Mouse (Mus musculus) lung, postnatal 0 days (tissue): Measurements from ENCODE around the gene Huwe1. TPM values are rescaled to one million over a fixed set of nuclear protein-coding genes. Genes with fewer than 3 reads are reported as not detected.
A peak's percentile ranks its signal among the peaks of the same experiment; 100 is the strongest.

Experiments
- ATAC-seq: fragments of 200-750 bp; cut with Nextera tagmentation; 2 replicates; pipeline ENCODE4 v1.8.0; 2017; ENCODE audit warnings: moderate library complexity
- DNase-seq: peaks from one replicate; pipeline ENCODE4 v3.0.0-alpha.2; 2016; ENCODE audit warnings: low spot score
- H3K27ac ChIP-seq: fragments of 300-500 bp; sonication (generic); 2 replicates; pipeline ENCODE4 v1.5.1; 2014; ENCODE audit warnings: antibody characterized with exemption, mild to moderate bottlenecking, low read length, mixed read lengths
- H3K27me3 ChIP-seq: fragments of 300-500 bp; sonication (generic); replicated peaks from 2 replicates; pipeline ENCODE4 v1.6.1; 2014; ENCODE audit warnings: low read length, mixed read lengths; ENCODE audit not compliant: insufficient read depth
- H3K36me3 ChIP-seq: fragments of 300-500 bp; sonication (generic); 2 replicates; pipeline ENCODE4 v1.6.1; 2014; ENCODE audit warnings: low read length, mixed read lengths; ENCODE audit not compliant: insufficient read depth
- H3K4me1 ChIP-seq: fragments of 300-500 bp; sonication (generic); 2 replicates; pipeline ENCODE4 v1.6.1; 2014; ENCODE audit warnings: antibody characterized with exemption, low read depth, low read length, mixed read lengths; ENCODE audit not compliant: insufficient read depth
- H3K4me2 ChIP-seq: fragments of 300-500 bp; sonication (generic); replicated peaks from 2 replicates; pipeline ENCODE4 v1.6.1; 2014; ENCODE audit warnings: low read depth, mild to moderate bottlenecking, low read length, moderate library complexity, mixed read lengths
- H3K4me3 ChIP-seq: fragments of 300-500 bp; sonication (generic); 2 replicates; pipeline ENCODE4 v1.5.1; 2014; ENCODE audit warnings: low read depth, low read length
- H3K9ac ChIP-seq: fragments of 300-500 bp; sonication (generic); replicated peaks from 2 replicates; pipeline ENCODE4 v1.6.1; 2014; ENCODE audit warnings: low read depth, mild to moderate bottlenecking
- H3K9me3 ChIP-seq: fragments of 300-500 bp; sonication (generic); 2 replicates; pipeline ENCODE4 v1.6.1; 2016; ENCODE audit warnings: low read length, mixed read lengths
- CTCF ChIP-seq: IDR thresholded peaks from 2 replicates; pipeline ENCODE4 v1.5.1; 2016; ENCODE audit warnings: antibody characterized with exemption, mild to moderate bottlenecking
- EP300 ChIP-seq: IDR thresholded peaks from 2 replicates; pipeline ENCODE4 v1.6.1; 2016; ENCODE audit warnings: antibody characterized with exemption, mild to moderate bottlenecking, control low read depth
- WGBS: fragments of 180-500 bp; shearing (Covaris S2); extraction: QIAGEN DNeasy Blood & Tissue Kit; methylation state at CpG from one replicate; pipeline ENCODE4 v1.1.7; 2014; 5-methylcytosine and 5-hydroxymethylcytosine counted together
- microRNA counts: library from miRNA; unstranded; fragments of <30 nt; microRNA quantifications from one replicate; lab custom pipeline; 2015
- microRNA-seq: library from miRNA; unstranded; fragments of <30 nt; microRNA quantifications from one replicate; pipeline ENCODE4, GENCODE M21; 2016
- polyA plus RNA-seq: library from polyadenylated mRNA; unstranded; fragments of >200 nt; fragmentation: Nextera tagmentation; extraction: Ambion mirVana; gene quantifications from 2 replicates; pipeline ENCODE4 v1.2.1, GENCODE M21; 2015

Gene Huwe1
- polyA plus RNA-seq, 1 experiment from 2014 or later = 16.4 TPM

GRCm38 (mm10) chrX:151938852-151939251 is 138.2 kb downstream of the Huwe1 start:
- no peak overlapping the region for H3K9ac ChIP-seq
- ATAC-seq = no peak
- H3K4me2 ChIP-seq = no peak overlapping the region
- H3K27me3 ChIP-seq = no peaks in the 10 kb centered on the region
- H3K36me3 ChIP-seq = no peaks in the 10 kb centered on the region
- H3K4me1 ChIP-seq = no peaks in the 10 kb centered on the region
- no peaks in the 10 kb centered on the region for H3K9me3 ChIP-seq
- WGBS = 60% methylated on average over 2 of the region's 2 CpGs
- TF ChIP-seq EP300 = no peak
- no peak for TF ChIP-seq CTCF
- no peak overlapping the region for H3K27ac ChIP-seq
- DNase-seq = no peak
- no peak overlapping the region for H3K4me3 ChIP-seq

GRCm38 (mm10) chrX:151946986-151947385 is 146.4 kb downstream of the Huwe1 start:
- no peaks in the 10 kb centered on the region for H3K27me3 ChIP-seq
- 13% methylated on average over 1 of the region's 1 CpGs for WGBS
- no peaks in the 10 kb centered on the region for H3K36me3 ChIP-seq
- TF ChIP-seq EP300 (no peak), CTCF (peak; percentile 63)
- ATAC-seq (0 out of 2 replicates have a peak, but pooled peaks have one; percentile 6), DNase-seq (peak; percentile 56)
- no peaks in the 10 kb centered on the region for H3K4me1 ChIP-seq
- no peaks in the 10 kb centered on the region for H3K9me3 ChIP-seq
- H3K27ac ChIP-seq = no peak overlapping the region
- H3K4me2 ChIP-seq = no peak overlapping the region
- no peak overlapping the region for H3K4me3 ChIP-seq
- H3K9ac ChIP-seq = no peak overlapping the region

- TF ChIP-seq EP300 (no peak), CTCF (no peak)
- Histone ChIP-seq H3K4me2 (no peak overlapping the region), H3K9me3 (no peaks in the 10 kb centered on the region), H3K4me3 (no peak overlapping the region), H3K9ac (no peak overlapping the region), H3K4me1 (no peaks in the 10 kb centered on the region), H3K27me3 (no peaks in the 10 kb centered on the region), H3K27ac (no peak overlapping the region), H3K36me3 (no peaks in the 10 kb centered on the region)
- ATAC-seq (no peak), DNase-seq (no peak)
- 60% methylated on average over 3 of the region's 3 CpGs for WGBS
These were observed 147.2 kb downstream of the Huwe1 start for GRCm38 (mm10) chrX:151947781-151948180.

GRCm38 (mm10) chrX:151950231-151950630 is 149.6 kb downstream of the Huwe1 start:
- Histone ChIP-seq H3K4me1 (no peaks in the 10 kb centered on the region), H3K4me2 (no peak overlapping the region), H3K27me3 (no peaks in the 10 kb centered on the region), H3K4me3 (no peak overlapping the region), H3K9ac (no peak overlapping the region), H3K9me3 (no peaks in the 10 kb centered on the region), H3K27ac (no peak overlapping the region), H3K36me3 (no peaks in the 10 kb centered on the region)
- ATAC-seq (no peak), DNase-seq (no peak)
- no peak for TF ChIP-seq CTCF
- no peak for TF ChIP-seq EP300
- WGBS = 38% methylated on average over 1 of the region's 1 CpGs

GRCm38 (mm10) chrX:151951181-151951580 is 150.6 kb downstream of the Huwe1 start:
- TF ChIP-seq CTCF = no peak
- TF ChIP-seq EP300 = no peak
- peak; percentile 23 for DNase-seq

More at GRCm38 (mm10) chrX:151951181-151951580, 150.6 kb downstream of the Huwe1 start:
- Histone ChIP-seq H3K27ac (no peak overlapping the region), H3K36me3 (no peaks in the 10 kb centered on the region), H3K9me3 (no peaks in the 10 kb centered on the region), H3K9ac (no peak overlapping the region), H3K4me1 (no peaks in the 10 kb centered on the region), H3K4me2 (no peak overlapping the region), H3K27me3 (no peaks in the 10 kb centered on the region), H3K4me3 (no peak overlapping the region)
- peak; percentile 35; the same call in 1 of the 2 replicates for ATAC-seq
- WGBS = 46% methylated on average over 3 of the region's 3 CpGs

MicroRNAs within 50 kb of the gene (microRNA counts, 519-probe panel; counts per million panel counts)
- microRNA mmu-miR-98 (lab: Ali Mortazavi, UCI) = 5,365 counts per million, percentile 66 among the panel's probes with 10 or more counts

Small RNA genes within 50 kb of the gene (microRNA-seq; reads per million reads assigned to microRNA genes)
- gene Mir3113 (not detected), gene Mir98 (5,973 reads per million, percentile 91 among the genes with 10 or more reads in this experiment), gene Mirlet7f-2 (6,026 reads per million, percentile 91 among the genes with 10 or more reads in this experiment)

Other genes starting within 250 kb of the Huwe1 start
- 119 and 125 TPM in 2 replicates for gene Hsd17b10, start 201.0 kb downstream of the Huwe1 start, polyA plus RNA-seq
- 3.2 and 5.2 TPM in 2 replicates for gene Ribc1, start 215.5 kb downstream of the Huwe1 start, polyA plus RNA-seq
- gene Smc1a, start 215.6 kb downstream of the Huwe1 start, polyA plus RNA-seq = 44.5 and 49.3 TPM in 2 replicates